ENCODE assay signal across 7 mouse cellular contexts in the genomic region with DNA sequence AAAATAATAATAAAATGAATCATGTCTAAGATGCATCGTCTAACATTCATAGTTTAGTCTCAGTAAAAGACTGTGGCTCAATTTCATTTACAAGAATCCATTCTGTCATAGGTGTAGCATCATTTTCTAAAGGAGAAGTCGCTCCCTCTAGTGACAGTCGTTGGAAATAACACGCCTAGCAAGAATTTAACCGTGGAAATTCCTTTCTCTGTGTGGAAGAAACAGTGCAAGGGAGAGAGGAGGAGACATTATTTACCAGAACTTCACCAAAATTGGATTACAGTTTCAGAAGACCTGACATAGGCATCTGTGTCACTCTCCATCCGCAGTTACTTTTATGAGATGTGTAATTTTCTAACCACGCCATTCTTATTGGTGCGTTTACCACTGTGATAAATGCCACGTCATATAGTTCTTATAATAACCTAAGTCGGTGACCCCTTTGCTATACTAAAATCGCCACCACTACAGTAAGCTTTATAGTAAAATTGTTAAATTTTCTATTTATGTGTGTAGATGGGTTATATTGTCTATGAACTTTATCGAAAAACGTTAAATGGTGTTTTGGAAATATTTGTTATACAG. TPM values are rescaled to one million over a fixed set of nuclear protein-coding genes. Genes with fewer than 3 reads are reported as not detected.
DNase-seq lines count a peak whose midpoint lies in the region; ATAC-seq and TF ChIP-seq lines count a peak whose summit lies in the region.

No protein-coding gene starts in this region.

- H3K36me3 ChIP-seq in E14TG2a.4 (ENCODE audit: insufficient read depth, low read length), result peaks cover 22% of the 10 kb centered on the region
- no peaks in the 10 kb centered on the region for H3K36me3 ChIP-seq in embryonic facial prominence, embryonic 13.5 days

- H3K27ac ChIP-seq in embryonic facial prominence, embryonic 13.5 days, result no peak overlapping the region
- peak overlapping the region; percentile 97 for H3K27ac ChIP-seq in layer of hippocampus, adult 2 months

- H3K27me3 ChIP-seq in E14TG2a.4 (ENCODE audit: insufficient read depth, low read length), result no peaks in the 10 kb centered on the region
- H3K27me3 ChIP-seq in embryonic facial prominence, embryonic 13.5 days, result no peaks in the 10 kb centered on the region

- peak overlapping the region; percentile 92 for H3K4me2 ChIP-seq in embryonic facial prominence, embryonic 13.5 days

- H3K9me3 ChIP-seq in E14TG2a.4 (ENCODE audit: low read length), result no peaks in the 10 kb centered on the region
- H3K9me3 ChIP-seq in embryonic facial prominence, embryonic 13.5 days, result no peaks in the 10 kb centered on the region

- peak; percentile 83 for DNase-seq in adipocyte (ENCODE audit: low spot score)
- DNase-seq in layer of hippocampus, adult 2 months (ENCODE audit: low spot score in 2 of 2), result peak; percentile 57 to 70
- DNase-seq in lung, postnatal 10 days, result peak; percentile 74
- DNase-seq in right cerebral cortex, adult 2 months (ENCODE audit: low spot score in 2 of 2), result peak; percentile 72 to 76

- WGBS in embryonic facial prominence, embryonic 13.5 days, result 26% methylated on average over 13 of the region's 13 CpGs

- TF ChIP-seq CTCF in E14TG2a.4 (conservative IDR thresholded peaks at IDR 0.05; ENCODE audit: low read length), result peak; percentile 88
- peak; percentile 94 for TF ChIP-seq CTCF in layer of hippocampus, adult 2 months (conservative IDR thresholded peaks at IDR 0.05)

- no peak for ATAC-seq in embryonic facial prominence, embryonic 13.5 days (ENCODE audit: insufficient number of reproducible peaks, insufficient read depth, low FRiP score, low TSS enrichment, low read depth)
- peak; percentile 37 to 50 for ATAC-seq in hematopoietic stem cell, adult 5-6 weeks (replicated peaks in 1 of 2; ENCODE audit: insufficient read depth in 1 of 2, low FRiP score in 2 of 2, low TSS enrichment in 1 of 2, low read depth in 1 of 2, poor library complexity in 2 of 2, severe bottlenecking in 2 of 2)

- no peak overlapping the region for H3K9ac ChIP-seq in embryonic facial prominence, embryonic 13.5 days

- H3K4me3 ChIP-seq in E14TG2a.4 (replicated peaks; ENCODE audit: low read length), result no peak overlapping the region
- peak overlapping the region; percentile 15; the same call in 1 of the 2 replicates for H3K4me3 ChIP-seq in embryonic facial prominence, embryonic 13.5 days
- peak overlapping the region; percentile 88 for H3K4me3 ChIP-seq in layer of hippocampus, adult 2 months

- H3K4me1 ChIP-seq in E14TG2a.4 (replicated peaks; ENCODE audit: low read depth, low read length), result peaks cover 33% of the 10 kb centered on the region
- peaks cover 18% of the 10 kb centered on the region for H3K4me1 ChIP-seq in embryonic facial prominence, embryonic 13.5 days

RNA-seq across cellular contexts. Expression of gene Tspyl1, which starts 1.3 kb away (rescaled TPM):
- polyA plus RNA-seq in embryonic facial prominence, embryonic 13.5 days (2015; fragmentation: Nextera tagmentation; extraction: Ambion mirVana), result 82.9 and 91.2 TPM in 2 replicates
- total RNA-seq in hematopoietic stem cell, adult 5-6 weeks (2017), result 88.4 and 89.4 TPM in 2 replicates
- 100 to 1,000 TPM; 163 to 172 TPM for total RNA-seq in layer of hippocampus, adult 2 months (2021)

RNA-seq across cellular contexts. Expression of gene Tspyl4, which starts 16.6 kb away (rescaled TPM):
- 26.8 and 30.6 TPM in 2 replicates for polyA plus RNA-seq in embryonic facial prominence, embryonic 13.5 days (2015; fragmentation: Nextera tagmentation; extraction: Ambion mirVana)
- total RNA-seq in hematopoietic stem cell, adult 5-6 weeks (2017), result 5.8 and 13.6 TPM in 2 replicates
- total RNA-seq in layer of hippocampus, adult 2 months (2021), result 100 to 1,000 TPM; 348 to 365 TPM

Comparison
In these comparisons a context has a peak if more than half of its experiments do, and no peak if none do; other contexts are left out.
1. RNA of gene Tspyl4, which starts 16.6 kb away (total RNA-seq): 348 to 365 TPM in layer of hippocampus, adult 2 months; 5.8 to 13.6 TPM in hematopoietic stem cell, adult 5-6 weeks; every median in the first group is over 10 times any median in the second.
2. Peak in every context shown above with its lines, with median percentiles within 50 percentile points of each other: DNase-seq.